Mouse (Mus musculus) cortical plate, adult 2 months (tissue): Measurements from ENCODE around the gene Efemp1.

Experiments used
- CTCF ChIP-seq: fragments of 200-500 bp; IDR thresholded peaks from 2 replicates; pipeline ENCODE4 v1.5.1; 2011; ENCODE audit warnings: mild to moderate bottlenecking, control low read depth, low read length; ENCODE audit not compliant: insufficient read depth; ENCODE audit errors: extremely low read depth
- POLR2A ChIP-seq: fragments of 200-500 bp; IDR thresholded peaks from 2 replicates; pipeline ENCODE4 v1.6.1; 2011; ENCODE audit warnings: mild to moderate bottlenecking, low read length, control low read depth; ENCODE audit not compliant: insufficient read depth; ENCODE audit errors: extremely low read depth

DNA sequence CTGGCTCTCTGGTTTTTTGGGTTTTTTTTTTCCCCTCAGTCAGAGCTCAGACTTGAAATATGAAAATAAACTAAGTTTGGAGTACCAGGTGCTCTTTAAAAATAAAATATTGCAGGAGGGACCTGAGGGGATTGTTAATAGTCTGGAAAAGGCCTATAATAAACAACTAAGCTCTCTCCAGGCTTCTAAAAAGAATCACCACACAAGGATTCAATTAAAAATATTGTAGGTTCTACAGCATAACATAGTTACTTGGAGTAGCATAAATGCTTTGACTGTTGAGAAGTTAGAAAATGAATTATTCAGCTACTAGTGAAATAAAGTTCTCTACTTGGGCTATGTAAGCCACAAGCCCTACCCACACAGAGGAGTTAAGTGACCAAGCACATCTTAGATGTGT lies 17.9 kb upstream of the Efemp1 start:
- TF ChIP-seq POLR2A (no peak), CTCF (no peak)
